Mouse (Mus musculus) lung, postnatal 25 days (tissue): ENCODE results near the gene Arsk.

ENCODE experiments used
- DNase-seq: peaks from one replicate; pipeline ENCODE4 v3.0.0; 2022; ENCODE audit warnings: low spot score

Arsk gene

DNA sequence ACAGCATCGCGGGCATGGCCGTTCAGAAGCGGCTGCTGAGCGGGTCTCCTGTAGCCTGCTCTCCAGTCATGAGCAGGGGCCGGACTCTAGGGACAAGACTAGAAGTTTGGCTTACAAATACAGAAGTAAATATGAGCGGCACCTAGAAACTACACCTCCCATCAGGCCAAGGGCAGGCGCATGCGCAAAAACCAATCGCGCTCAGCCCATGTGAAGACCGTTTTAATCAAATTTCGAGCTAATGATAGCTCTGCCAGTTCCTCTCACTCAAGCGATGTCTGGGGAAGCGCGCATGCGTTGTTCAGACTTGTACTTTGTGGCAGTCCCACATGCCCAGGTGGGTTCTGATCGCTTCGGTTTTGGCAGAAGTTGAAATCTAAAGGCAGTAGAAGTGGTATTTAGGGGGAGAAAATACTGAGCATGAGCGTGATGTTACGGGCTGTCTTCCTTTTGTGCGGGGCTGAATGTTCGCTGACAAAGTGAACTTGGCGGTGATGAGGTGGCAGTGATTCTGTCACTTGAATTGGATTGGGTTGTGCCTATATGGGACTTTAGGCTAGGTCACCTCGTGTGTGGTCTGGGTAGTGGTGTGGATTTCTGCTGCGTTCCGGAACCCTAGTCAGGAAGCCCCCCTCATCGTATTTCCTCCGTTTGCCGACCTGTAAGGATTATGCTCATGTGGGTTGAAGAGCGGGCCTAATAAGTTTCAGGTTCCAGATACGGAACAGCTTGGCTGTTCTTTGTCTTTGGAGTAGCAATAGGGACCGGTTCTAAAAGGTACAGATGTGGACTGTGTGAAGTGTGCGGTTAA, at the start of gene Arsk, which contains the start of gene Ttc37:
Arsk (minus strand) TSS at position 168 of the 811 bp plus-strand sequence.
Ttc37 (plus strand) TSS at position 242 of the 811 bp plus-strand sequence.
- peak; percentile 96 for DNase-seq

DNA sequence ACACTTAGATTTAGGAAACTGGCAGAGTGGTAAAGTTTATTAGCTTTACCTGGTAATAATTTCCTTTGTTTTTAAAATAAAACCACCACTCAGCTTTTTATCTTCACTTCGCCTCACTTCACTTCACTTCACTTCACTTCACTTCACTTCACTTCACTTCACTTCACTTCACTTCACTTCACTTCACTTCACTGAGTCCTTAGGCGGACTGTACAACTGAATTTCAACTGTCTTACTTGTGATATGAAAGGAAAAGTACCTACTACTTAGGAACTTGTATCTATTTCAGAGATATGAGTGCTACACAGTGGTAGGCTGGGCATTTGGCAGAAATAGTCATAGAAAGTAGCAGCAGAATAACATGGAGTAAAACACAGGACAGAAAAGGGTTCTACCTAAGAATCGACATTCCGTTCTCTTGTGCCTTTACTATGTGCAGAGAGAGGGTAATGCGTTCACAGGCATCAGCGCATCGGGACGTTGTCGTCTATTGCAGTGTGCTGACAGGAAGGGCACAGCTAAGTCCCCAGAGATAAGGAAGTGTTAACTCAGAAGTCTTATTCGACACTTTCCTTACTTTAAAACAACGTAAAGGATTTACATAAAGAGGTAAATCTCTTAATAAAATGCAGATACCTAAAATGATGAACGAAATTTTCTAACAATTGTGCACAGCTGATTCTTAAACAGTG, 42.8 kb upstream of the Arsk start:
- DNase-seq = peak; percentile 23

- no peak for DNase-seq
These were observed 40.4 kb upstream of the Arsk start for GRCm38 (mm10) chr13:76138862-76139261.

- DNase-seq = no peak
These were observed 34.0 kb upstream of the Arsk start for GRCm38 (mm10) chr13:76132415-76132814.

DNA sequence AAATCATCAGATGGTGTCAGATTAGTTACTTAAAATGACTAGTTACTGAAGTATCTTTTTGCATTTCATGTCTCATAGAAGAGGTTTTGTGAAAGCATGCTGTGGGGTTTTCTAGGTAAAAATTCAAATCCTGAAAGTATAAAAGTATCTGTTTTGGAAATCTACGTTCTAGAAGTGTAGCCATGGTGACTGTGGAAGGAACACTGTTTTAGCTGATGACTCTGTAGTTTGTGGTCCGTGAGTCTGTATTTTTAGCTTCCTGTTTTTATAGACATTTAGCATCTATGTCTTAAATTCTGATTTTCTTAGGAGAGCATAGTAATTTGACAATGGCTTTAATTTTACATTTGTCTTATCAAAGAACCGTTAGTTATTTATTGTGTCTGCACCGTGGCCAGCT, 30.3 kb upstream of the Arsk start:
- DNase-seq = no peak

DNA sequence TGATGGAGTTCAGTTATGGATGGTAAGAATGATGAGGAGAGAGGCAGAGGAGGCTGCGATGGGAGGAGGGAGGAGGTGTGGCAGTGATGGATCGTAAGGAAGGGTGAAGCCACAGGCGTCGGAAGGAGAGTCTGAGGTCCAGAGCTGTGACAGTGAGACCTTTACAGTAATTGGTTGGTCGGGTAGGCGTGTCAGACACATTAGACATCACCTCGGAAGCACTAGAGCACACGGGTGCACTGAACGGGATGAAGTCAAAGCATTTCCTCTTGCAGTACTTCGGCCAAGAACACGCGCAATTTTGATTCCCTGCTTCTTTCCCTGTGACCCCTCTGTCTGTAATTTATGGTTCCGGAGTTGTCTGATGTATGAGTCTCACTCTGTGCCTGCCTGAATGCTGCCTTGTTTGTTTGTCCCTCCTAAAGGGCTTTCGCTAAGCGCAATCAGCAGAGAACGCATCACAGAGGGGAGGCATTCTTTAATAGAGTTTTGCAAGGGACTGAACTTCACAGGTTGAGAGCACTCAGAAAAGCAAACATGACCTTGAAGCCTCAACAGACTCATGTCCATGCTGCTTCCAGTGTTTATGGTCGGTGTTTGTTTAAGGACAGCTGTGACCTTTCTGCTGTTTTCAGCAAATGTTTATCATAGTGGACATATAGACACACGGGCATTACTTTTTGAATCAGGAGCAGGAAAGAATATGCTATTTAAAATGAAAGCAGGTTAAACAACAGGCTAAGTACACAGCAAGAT, 10.8 kb upstream of the Arsk start:
- DNase-seq = no peak

GRCm38 (mm10) chr13:76101989-76102388, 3.5 kb upstream of the Arsk start:
- DNase-seq = no peak

DNA sequence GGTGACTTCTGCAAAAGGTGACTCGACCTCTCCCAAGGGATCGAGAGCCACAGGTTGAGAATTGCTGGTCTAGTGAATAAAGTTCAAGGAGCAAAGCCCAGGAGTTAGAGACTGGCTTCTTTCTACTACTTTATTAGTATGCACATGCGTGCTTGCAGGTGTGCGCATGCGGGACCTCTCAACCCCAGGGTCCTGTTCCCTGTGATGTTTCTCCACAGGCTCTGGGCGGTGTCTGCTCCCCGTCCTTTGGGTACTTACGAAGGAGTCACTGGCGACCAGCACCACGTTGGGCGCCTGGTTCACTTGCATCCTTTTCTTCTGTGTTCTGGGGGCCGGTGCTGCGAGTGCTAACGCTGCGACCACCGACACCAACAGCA, 356 bp downstream of the Arsk start:
- DNase-seq = peak; percentile 45

DNA sequence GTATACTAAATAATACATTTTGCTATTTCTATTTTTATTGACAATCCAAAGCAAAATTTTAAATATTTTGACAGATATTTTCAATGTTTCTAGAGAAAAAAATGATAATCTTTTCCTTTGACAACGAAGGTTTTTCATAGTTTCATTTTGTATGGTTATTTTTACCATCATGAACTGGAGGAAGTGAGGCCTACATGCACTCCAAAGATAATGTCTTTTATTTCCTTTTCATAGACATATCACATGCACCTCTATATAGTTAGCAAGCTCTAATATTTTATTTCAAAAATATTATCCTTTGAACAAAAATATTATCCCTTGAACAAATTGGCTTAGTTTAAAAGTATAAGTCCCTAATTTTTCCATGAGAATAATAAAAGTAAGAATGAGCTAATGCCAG, 24.1 kb downstream of the Arsk start:
- no peak for DNase-seq

DNA sequence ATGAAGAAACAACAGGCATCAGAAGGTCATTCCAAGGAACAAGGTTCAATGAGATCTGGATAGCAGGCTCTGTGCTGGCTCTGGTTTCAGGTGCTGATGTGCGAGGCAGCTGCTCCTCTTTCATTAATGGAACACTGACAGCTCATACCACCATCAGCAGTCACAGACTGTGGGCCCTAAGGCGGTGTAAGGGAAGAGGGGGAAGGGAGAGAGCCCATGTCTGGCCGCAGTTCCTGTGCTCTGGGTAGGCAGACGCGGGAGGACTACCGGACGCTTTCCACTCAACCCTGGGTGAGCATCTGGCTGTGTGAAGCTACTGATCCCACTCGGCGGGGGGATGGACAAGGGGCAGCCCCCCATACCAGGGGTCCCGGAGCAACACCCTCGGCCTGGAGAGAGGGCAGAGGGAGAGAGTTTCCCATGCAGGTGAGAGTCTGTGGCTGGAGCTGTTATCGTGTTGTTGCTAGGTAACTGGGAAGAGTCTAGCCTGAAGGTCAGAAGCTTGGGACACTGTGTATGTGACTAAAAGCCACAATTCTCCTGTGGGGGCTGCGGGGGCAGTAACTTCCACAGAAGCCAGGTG, 34.0 kb downstream of the Arsk start:
- DNase-seq = no peak

- DNase-seq = no peak
These were observed 34.9 kb downstream of the Arsk start for GRCm38 (mm10) chr13:76063548-76063947.

DNA sequence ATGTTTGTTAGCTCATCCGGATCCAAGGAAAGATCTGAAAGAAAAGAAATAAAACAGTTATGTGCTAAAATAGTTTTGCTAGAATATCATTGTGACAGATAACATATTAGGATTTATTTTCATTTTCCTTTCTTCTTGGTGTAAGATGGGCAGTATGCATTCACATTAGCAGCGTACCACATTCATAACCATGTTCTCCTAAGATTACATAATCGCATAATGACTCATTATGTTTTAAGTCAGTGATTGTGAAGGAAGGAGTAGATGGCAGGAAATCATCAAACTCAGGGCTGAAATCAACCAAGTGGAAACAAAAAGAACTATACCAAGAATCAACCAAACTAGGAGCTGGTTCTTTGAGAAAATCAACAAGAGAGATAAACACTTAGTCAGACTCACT, 35.9 kb downstream of the Arsk start:
- no peak for DNase-seq

- no peak for DNase-seq
These were observed 36.3 kb downstream of the Arsk start for GRCm38 (mm10) chr13:76062126-76062525.

DNA sequence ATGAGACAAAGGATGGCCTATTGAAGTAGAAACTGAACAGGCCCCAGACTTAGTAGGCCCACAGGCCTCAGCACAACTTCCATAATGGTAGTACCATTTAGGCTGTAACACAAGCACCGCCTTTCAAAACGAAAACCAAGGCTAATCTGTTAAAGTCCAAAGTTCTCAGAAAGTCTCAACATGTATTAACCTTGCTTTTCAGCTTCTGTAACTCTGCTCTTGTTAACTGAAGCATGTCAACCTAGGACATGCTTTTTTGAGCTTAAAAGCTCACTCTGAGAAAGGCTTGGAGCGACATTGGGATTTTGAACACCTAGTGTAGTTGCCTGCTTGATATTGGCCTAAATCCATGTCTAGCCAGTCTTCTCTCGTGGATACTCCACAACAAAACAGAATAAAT, 38.9 kb downstream of the Arsk start:
- no peak for DNase-seq

- DNase-seq = no peak
These were observed 41.0 kb downstream of the Arsk start for GRCm38 (mm10) chr13:76057267-76058069.

- no peak for DNase-seq
These were observed 41.6 kb downstream of the Arsk start, which contains the start of gene Gpr150 for GRCm38 (mm10) chr13:76056896-76057266. Gene Gpr150, minus strand, starts transcription at chr13:76056996.

- DNase-seq = peak; percentile 53
These were observed 42.2 kb downstream of the Arsk start for GRCm38 (mm10) chr13:76056261-76056724.

GRCm38 (mm10) chr13:76055391-76056232, 42.8 kb downstream of the Arsk start:
- no peak for DNase-seq

DNA sequence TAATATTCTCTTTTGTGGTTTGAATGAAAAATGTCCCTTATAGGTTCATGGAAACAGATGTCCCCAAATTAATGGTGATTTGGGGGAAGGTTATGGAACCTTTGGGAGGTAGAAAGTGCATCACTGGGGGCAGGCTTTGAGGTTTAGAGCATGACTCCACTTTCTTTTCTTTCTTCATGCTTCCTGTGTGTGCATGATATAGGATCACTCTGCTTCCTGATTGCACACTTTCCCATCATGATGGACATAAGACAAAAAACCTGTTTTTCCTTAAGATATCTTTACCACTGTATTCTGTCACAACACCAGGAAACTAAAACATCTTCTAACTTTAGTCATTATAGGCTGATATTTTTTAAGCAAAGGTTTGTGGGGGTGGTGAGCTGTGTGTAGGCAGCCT, 53.5 kb downstream of the Arsk start:
- DNase-seq = no peak

DNA sequence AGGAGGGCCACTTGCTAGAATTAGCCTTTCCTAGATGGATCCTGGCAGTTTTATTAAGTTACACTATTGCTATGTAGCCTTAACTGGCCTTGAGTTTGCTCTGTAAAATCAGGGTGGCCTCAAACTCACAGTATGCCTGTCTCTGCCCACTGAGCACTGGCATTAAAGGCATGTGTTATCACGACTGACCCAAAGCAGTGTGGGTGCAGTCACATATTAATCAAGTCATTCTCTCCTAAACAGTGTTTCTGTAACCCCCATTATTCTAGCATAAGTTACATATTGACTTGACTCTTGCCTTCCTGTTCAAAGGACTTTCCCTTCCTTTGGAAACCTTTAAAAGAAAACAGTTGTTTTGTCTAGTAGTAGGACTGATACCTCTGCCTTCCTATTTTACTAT, 56.0 kb downstream of the Arsk start:
- DNase-seq = no peak
